ENCODE assay signal across 17 mouse cellular contexts in the genomic region with DNA sequence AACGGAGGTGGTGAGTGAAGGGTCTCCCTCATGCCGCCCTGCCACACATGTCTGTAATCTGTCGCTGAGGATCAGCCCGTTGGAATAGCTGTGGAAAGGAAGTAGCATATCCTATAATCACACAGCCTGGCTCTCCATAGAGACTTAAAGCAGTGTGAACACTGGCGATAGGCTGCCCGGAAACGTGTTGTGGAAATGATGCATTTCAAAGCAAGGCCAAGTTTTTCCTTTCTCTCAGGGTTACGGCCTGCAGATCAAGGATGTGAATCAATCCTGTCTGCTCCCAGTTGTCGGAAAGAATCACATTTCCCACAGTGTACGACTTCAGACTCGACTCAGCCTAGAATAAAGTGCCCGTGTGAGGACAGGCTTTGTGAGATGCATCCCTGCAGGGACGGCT. TPM values are rescaled to one million over a fixed set of nuclear protein-coding genes. Genes with fewer than 3 reads are reported as not detected.
DNase-seq lines count a peak whose midpoint lies in the region; ATAC-seq and TF ChIP-seq lines count a peak whose summit lies in the region.
"Had no signal": no experiment of that assay in that cellular context is flagged by ENCODE, and none has a peak within 500 bp of the region (broad histone marks: within the 10 kb centered on the region; RNA-seq: fewer than 3 reads in every experiment).

No protein-coding gene starts in this region.

- no peak overlapping the region for H3K4me2 ChIP-seq in lung, postnatal 0 days (replicated peaks; ENCODE audit: low read depth, low read length)
- no peak overlapping the region for H3K4me2 ChIP-seq in heart, embryonic 11.5 days
- H3K4me2 ChIP-seq: hindbrain, embryonic 14.5 days; intestine, embryonic 15.5 days; midbrain, embryonic 13.5 days had no signal

- WGBS in lung, postnatal 0 days, result 63% methylated on average over 13 of the region's 13 CpGs
- 55% methylated on average over 13 of the region's 13 CpGs for WGBS in heart, embryonic 11.5 days (ENCODE audit: insufficient replicate concordance)

- DNase-seq in gastrocnemius, adult 2 months, result no peak
- no peak for DNase-seq in gastrocnemius, postnatal 10 days
- DNase-seq in lung, postnatal 0 days (ENCODE audit: low spot score), result no peak
- no peak for DNase-seq in lung, adult 18-20 months
- peak; percentile 31 for DNase-seq in heart, postnatal 4 days
- DNase-seq in left cerebral cortex, adult 8-10 months (ENCODE audit: low spot score in 2 of 2), result no peak
- DNase-seq: cerebellum, adult 11-12 months; lung, postnatal 4 days; right cerebral cortex, adult 18-20 months; thymus, postnatal 36 days had no signal

- H3K36me3 ChIP-seq in lung, postnatal 0 days (ENCODE audit: insufficient read depth, low read length), result peaks cover 44% of the 10 kb centered on the region
- peaks cover 3% of the 10 kb centered on the region for H3K36me3 ChIP-seq in heart, embryonic 11.5 days (ENCODE audit: control insufficient read depth, insufficient read depth, low read length)

- H3K4me1 ChIP-seq in lung, postnatal 0 days (ENCODE audit: insufficient read depth, low read depth, low read length), result no peaks in the 10 kb centered on the region
- H3K4me1 ChIP-seq in heart, embryonic 11.5 days (ENCODE audit: control insufficient read depth, insufficient read depth, low read length), result peaks cover 17% of the 10 kb centered on the region

- no peaks in the 10 kb centered on the region for H3K27me3 ChIP-seq in lung, postnatal 0 days (replicated peaks; ENCODE audit: insufficient read depth, low read length)
- H3K27me3 ChIP-seq in heart, embryonic 11.5 days (ENCODE audit: control insufficient read depth, insufficient read depth, low read length), result no peaks in the 10 kb centered on the region
- H3K27me3 ChIP-seq: intestine, embryonic 15.5 days; midbrain, embryonic 13.5 days had no signal

- no peak overlapping the region for H3K4me3 ChIP-seq in gastrocnemius, adult 2 months
- no peak overlapping the region for H3K4me3 ChIP-seq in lung, postnatal 0 days (ENCODE audit: low read depth, low read length)
- no peak overlapping the region for H3K4me3 ChIP-seq in heart, embryonic 11.5 days (ENCODE audit: low read depth, low read length)
- H3K4me3 ChIP-seq: erythroblast, embryonic 14.5 days; intestine, embryonic 15.5 days; midbrain, embryonic 13.5 days had no signal

- no peak for TF ChIP-seq EP300 in lung, postnatal 0 days (IDR thresholded peaks at IDR 0.05)

- no peaks in the 10 kb centered on the region for H3K9me3 ChIP-seq in lung, postnatal 0 days (ENCODE audit: low read length)
- no peaks in the 10 kb centered on the region for H3K9me3 ChIP-seq in heart, embryonic 11.5 days (replicated peaks; ENCODE audit: control insufficient read depth, low read length)
- H3K9me3 ChIP-seq: intestine, embryonic 15.5 days; midbrain, embryonic 13.5 days had no signal

- ATAC-seq in lung, postnatal 0 days, result 0 out of 2 replicates have a peak, but pooled peaks have one; percentile 21
- peak; percentile 67 for ATAC-seq in heart, embryonic 11.5 days (replicated peaks; ENCODE audit: insufficient number of reproducible peaks, low FRiP score, low TSS enrichment)
- ATAC-seq: forebrain, embryonic 14.5 days; intestine, embryonic 15.5 days; midbrain, embryonic 13.5 days had no signal

- H3K27ac ChIP-seq in gastrocnemius, adult 2 months, result peak overlapping the region; percentile 54; the same call in 1 of the 2 replicates
- H3K27ac ChIP-seq in lung, postnatal 0 days (ENCODE audit: low read length), result no peak overlapping the region
- peak overlapping the region; percentile 74; the same call in 1 of the 2 replicates for H3K27ac ChIP-seq in heart, embryonic 11.5 days (ENCODE audit: low read depth, low read length)
- H3K27ac ChIP-seq: hindbrain, embryonic 14.5 days; intestine, embryonic 15.5 days; liver, embryonic 14.5 days; midbrain, embryonic 13.5 days had no signal

- no peak overlapping the region for H3K9ac ChIP-seq in lung, postnatal 0 days (replicated peaks; ENCODE audit: low read depth)
- H3K9ac ChIP-seq in heart, embryonic 11.5 days (ENCODE audit: low read depth, low read length), result no peak overlapping the region
- H3K9ac ChIP-seq: hindbrain, embryonic 14.5 days; intestine, embryonic 15.5 days; liver, embryonic 14.5 days; midbrain, embryonic 13.5 days had no signal

- no peak for TF ChIP-seq CTCF in gastrocnemius, adult 2 months (IDR thresholded peaks at IDR 0.05)
- TF ChIP-seq CTCF in lung, postnatal 0 days (IDR thresholded peaks at IDR 0.05), result no peak

- intact Hi-C loops in gastrocnemius, adult 2 months (cut with DNase I), result no loop called here

RNA-seq across cellular contexts. Expression of a gene that starts 33.1 kb away (rescaled TPM):
- 10 to 100 TPM in 1 of 2 experiments, 1 to 10 TPM in 1; 9.2 to 16.4 TPM for total RNA-seq in gastrocnemius, adult 2 months (2021)
- 10 to 100 TPM; 12.5 to 15.4 TPM for total RNA-seq in gastrocnemius, postnatal 10 days (2021)
- 36.3 and 39.3 TPM in 2 replicates for polyA plus RNA-seq in lung, postnatal 0 days (2015; fragmentation: Nextera tagmentation; extraction: Ambion mirVana)
- polyA plus RNA-seq in heart, embryonic 11.5 days (2014; fragmentation: Nextera tagmentation; extraction: Ambion mirVana), result 28.5 and 31.2 TPM in 2 replicates
- total RNA-seq in heart, postnatal 4 days (2021), result 10 to 100 TPM; 21.1 to 22.6 TPM
- total RNA-seq in left cerebral cortex, adult 8-10 months (2022), result 10 to 100 TPM; 21.4 to 26.0 (median 23.8) TPM
